Mouse (Mus musculus): ENCODE data around the gene Klri1. TPM values are rescaled to one million over a fixed set of nuclear protein-coding genes. Genes with fewer than 3 reads are reported as not detected.
"Not testable (repeated sequence)": the region's sequence is repeated elsewhere in the genome, so short reads cannot be mapped to it uniquely, and the experiment has no call there.

The Klri1 gene
- not detected for total RNA-seq (2021)

GRCm38 (mm10) chr6:129717032-129717431 is at the start of gene Klri1:
Klri1 (minus strand) TSS chr6:129717132.
- no peak for DNase-seq

DNA sequence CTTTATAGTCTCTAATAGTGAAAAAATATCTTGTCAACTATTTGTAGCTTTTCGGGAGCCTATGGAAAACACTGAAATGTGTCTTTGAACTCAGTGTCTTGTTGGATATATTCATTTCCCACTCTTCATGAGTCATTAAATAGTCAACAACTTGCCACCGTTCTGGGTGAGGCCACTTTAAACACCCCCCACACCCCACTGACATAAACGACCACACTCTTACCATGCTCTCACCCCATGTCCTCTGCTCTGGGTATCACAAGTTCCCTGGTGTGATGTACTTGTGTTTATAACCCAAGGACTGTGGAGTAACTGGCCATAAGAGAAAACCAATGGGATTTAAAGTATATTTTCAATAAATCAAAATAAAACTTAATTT is 30.7 kb upstream of the Klri1 start:
- DNase-seq = no peak

DNA sequence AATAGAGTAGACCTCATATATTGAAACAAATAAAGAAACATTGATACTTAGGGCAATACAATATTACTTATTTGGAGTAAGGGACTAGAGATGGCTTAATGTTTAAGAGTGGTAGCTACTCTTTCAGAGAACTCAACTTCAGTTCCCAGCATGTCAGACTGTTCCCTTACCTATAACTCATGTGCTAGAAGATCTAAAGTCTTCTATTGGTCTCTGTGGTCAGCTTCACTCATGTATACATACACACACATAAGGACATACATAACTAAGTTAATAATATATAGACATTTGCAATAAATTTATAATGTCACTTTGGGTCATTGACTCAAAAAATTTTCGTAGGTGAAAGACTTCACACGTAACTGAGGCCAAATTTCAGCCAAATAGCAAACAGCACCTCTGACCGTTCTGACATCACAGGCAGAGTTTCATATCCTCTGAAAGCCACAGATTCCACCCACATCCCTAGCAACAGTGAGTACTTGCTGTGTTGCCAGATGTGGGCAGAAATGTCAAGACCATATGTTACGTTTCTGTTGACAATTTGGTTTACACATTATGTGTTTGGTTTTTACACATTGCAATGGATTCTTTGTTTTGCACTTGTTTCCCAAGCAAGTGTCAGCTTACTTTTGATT is 30.2 kb upstream of the Klri1 start:
- no peak for DNase-seq

- no peak for DNase-seq
These were observed 29.2 kb upstream of the Klri1 start for GRCm38 (mm10) chr6:129746151-129746550.

- DNase-seq = no peak
These were observed 23.3 kb upstream of the Klri1 start, which contains the start of gene Klri2 for GRCm38 (mm10) chr6:129740069-129740721. Klri2 (minus strand) TSS chr6:129740484.

DNA sequence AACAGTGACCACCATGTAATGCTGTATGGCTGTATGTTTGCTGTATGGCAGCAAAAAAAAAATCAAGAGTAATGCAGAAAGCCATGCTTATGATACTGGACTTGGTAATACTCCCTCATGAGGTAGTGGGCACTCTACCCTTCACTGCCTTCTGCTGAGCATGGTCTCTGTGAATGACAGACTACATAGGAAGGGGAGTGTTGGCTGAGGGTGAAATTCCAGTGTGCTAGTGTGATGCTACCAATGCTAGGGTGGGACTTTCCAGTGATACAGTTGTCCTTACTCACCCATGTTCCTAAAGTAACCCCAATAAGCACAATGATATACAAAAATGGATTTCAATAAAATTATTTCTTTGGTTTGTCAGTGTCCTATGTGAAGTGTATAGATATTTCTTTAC is 19.5 kb upstream of the Klri1 start:
- DNase-seq = no peak

DNA sequence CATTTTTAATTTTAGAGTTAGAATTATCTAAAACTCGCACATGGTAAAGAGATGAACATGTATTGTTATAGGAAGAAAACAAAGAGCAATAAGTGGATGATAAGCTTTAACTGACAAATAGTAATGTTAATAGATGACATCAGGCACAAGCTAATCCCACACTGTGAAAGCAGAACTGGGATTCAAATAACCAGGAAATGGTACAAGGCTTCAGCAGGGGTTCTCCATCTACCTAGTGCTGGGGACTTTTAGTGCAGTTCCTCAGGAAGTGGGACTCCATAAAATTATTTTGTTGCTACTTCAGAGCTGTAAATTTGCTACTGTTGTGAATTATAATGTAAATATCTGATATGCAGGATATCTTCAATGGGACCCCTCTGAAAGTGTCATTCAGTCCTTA is 10.3 kb upstream of the Klri1 start:
- DNase-seq = no peak

GRCm38 (mm10) chr6:129721390-129721789 is 4.5 kb upstream of the Klri1 start:
- DNase-seq = no peak

DNA sequence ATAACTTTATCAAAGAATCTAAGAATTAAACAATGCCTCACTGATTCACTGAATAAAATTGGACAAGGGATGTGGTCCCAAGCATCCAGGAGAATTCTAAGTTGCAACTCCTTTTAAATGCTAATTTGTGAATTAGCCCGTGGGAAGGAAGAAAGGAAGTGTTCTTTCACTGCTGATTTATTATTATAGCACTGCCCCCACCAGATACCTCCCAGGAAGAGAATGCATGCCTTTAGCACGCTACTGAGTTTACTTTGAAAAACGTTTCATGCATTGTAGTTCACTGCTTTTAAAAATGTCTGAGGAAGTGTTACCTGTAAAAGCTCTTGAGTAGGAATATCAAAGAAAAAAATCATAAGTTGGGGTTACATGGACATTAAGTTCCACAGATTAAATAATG is 3.6 kb upstream of the Klri1 start:
- DNase-seq = no peak

GRCm38 (mm10) chr6:129713566-129713965 is 3.4 kb downstream of the Klri1 start:
- no peak for DNase-seq

- DNase-seq = not testable (repeated sequence)
These were observed 25.5 kb downstream of the Klri1 start for GRCm38 (mm10) chr6:129691436-129691835.

DNA sequence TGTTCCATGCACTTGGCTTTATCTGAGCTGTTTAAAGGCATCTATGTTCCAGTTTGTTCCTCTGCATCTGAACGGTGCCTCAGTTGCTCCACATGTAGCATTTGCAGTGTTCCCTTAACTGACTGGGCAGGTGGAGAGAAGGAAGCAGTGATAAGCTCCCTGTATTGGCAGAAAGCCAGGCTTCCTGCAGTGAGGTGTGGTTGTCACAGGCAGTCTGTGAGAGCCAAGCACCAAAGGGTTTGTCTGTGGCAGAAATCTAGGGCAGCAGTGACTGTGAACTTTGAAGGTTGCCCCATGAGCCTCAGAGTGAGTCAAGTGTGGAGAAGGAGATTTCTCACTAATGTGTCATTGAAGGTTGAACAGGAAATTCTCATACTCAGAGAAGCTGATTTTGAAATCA is 36.6 kb downstream of the Klri1 start:
- no peak for DNase-seq

- no peak for DNase-seq
These were observed 38.1 kb downstream of the Klri1 start, which contains the start of gene Klrc1 for GRCm38 (mm10) chr6:129678873-129679272. Klrc1 (minus strand) TSS chr6:129678973.

DNA sequence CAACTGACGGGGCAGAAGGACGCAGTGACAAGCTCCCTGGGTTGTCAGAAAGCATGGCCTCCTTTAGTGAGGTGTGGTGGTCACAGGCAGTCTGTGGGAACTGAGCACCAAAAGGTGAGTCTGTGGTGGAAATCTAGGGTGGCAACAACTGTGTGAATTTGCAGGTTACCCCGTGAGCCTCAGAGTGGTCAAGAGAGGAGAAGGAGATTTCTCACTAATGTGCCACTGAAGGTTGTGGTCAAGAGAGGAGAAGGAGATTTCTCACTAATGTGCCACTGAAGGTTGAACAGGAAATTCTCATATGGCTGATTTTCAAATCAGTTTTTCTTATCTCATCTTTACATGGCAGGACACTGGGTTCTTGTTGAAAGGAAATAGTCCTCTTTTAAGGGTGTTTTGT is 55.6 kb downstream of the Klri1 start:
- DNase-seq = not testable (repeated sequence)

DNA sequence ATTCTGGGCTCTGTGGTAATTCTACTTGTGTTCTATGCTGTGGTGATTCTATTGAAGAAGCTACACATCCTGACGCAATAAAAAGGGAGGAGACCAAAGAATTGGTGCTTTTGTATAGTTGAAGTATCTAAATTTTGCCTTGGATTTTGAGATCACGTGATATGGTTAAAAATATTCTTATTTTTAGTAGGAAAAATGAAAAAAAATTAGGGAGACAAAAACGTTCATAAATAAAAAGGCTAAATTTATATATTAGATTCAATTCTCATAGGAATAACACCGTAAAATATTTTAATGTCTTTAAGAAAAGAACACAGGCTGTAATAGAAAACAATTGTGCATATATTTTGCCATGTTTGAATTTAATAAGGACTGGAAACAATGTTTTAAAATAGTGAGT is 56.3 kb downstream of the Klri1 start, which contains the start of gene Klrc2:
Gene Klrc2, minus strand, starts transcription at position 101 of the 400 bp plus-strand sequence.
- DNase-seq = not testable (repeated sequence)

Small RNA genes lying within 50 kb of the gene (microRNA-seq; reads per million reads assigned to microRNA genes)
- gene Mir680-1 = 0 reads per million in 2 experiments

Other genes starting within 250 kb of the Klri1 start
- gene Olr1, start 210.0 kb downstream of the Klri1 start, total RNA-seq (2021) = not detected
- not detected for gene Tmem52b, start 204.6 kb downstream of the Klri1 start, total RNA-seq (2021)
- gene Gabarapl1, start 184.0 kb downstream of the Klri1 start, total RNA-seq (2021) = 100 to 1,000 TPM; 613 to 662 TPM
- gene Klre1, start 139.2 kb downstream of the Klri1 start, total RNA-seq (2021) = not detected
- gene Klrd1, start 125.3 kb downstream of the Klri1 start, total RNA-seq (2021) = not detected
- not detected for gene Klrk1, start 93.3 kb downstream of the Klri1 start, total RNA-seq (2021)
- gene Klrc3, start 73.8 kb downstream of the Klri1 start, total RNA-seq (2021) = not detected
- not detected for gene Klrc2, start 56.4 kb downstream of the Klri1 start, total RNA-seq (2021)
- gene Klrc1, start 38.2 kb downstream of the Klri1 start, total RNA-seq (2021) = not detected
- not detected for gene Klri2, start 23.4 kb upstream of the Klri1 start, total RNA-seq (2021)
- not detected for gene Gm156, start 67.1 kb upstream of the Klri1 start, total RNA-seq (2021)
- not detected for gene Gm17631, start 145.5 kb upstream of the Klri1 start, total RNA-seq (2021)
- not detected for gene Klra17, start 159.5 kb upstream of the Klri1 start, total RNA-seq (2021)
- not detected for gene Klra5, start 200.5 kb upstream of the Klri1 start, total RNA-seq (2021)

Data from layer of hippocampus, postnatal 36 days (tissue).